ENCODE assay signal across 10 mouse cellular contexts in the genomic region with DNA sequence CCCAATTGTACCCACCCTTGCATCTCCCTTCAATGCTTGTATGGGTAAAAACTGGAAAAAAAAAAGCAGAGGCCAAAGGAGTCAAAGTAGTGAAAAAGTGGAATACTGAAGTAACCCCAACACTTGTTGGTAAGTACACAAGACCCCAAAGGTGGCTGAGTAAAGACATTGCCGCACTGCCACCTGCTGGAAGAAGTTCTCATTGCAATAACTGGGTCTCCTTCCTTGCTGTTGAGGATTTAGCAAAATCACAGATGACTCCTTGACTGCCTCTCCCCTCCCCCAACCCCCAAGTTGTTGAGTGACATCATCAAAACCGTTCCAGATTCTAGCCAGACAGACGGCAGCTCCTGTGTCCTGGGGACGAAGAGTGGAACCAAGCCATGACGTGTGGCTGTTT.
DNase-seq lines count a peak whose midpoint lies in the region; ATAC-seq lines count a peak whose summit lies in the region.
"Had no signal": no experiment of that assay in that cellular context is flagged by ENCODE, and none has a peak within 500 bp of the region (broad histone marks: within the 10 kb centered on the region; RNA-seq: fewer than 3 reads in every experiment).

No protein-coding gene starts in this region.

- H3K27ac ChIP-seq in heart, embryonic 12.5 days (ENCODE audit: poor library complexity, severe bottlenecking) = no peak overlapping the region
- H3K27ac ChIP-seq: limb, embryonic 15.5 days; stomach, embryonic 15.5 days had no signal

- no peaks in the 10 kb centered on the region for H3K36me3 ChIP-seq in heart, embryonic 12.5 days
- H3K36me3 ChIP-seq: limb, embryonic 15.5 days; stomach, embryonic 15.5 days had no signal

- H3K9me3 ChIP-seq in heart, embryonic 12.5 days (replicated peaks) = no peaks in the 10 kb centered on the region
- H3K9me3 ChIP-seq: limb, embryonic 15.5 days; stomach, embryonic 15.5 days had no signal

- H3K4me2 ChIP-seq in heart, embryonic 12.5 days = no peak overlapping the region
- H3K4me2 ChIP-seq: limb, embryonic 15.5 days; stomach, embryonic 15.5 days had no signal

- DNase-seq in heart, adult 18-20 months = peak; percentile 30 to 81
- DNase-seq in 416B (ENCODE audit: low read depth) = peak; percentile 53
- DNase-seq in R1 (ENCODE audit: low read depth, low spot score) = peak; percentile 65
- peak; percentile 71 to 79 for DNase-seq in cerebellum, postnatal 4 days (ENCODE audit: low spot score in 2 of 2)
- DNase-seq in layer of hippocampus, adult 11-12 months (ENCODE audit: low spot score) = peak; percentile 73
- DNase-seq in lung, postnatal 10 days = peak; percentile 66
- peak; percentile 87 for DNase-seq in testis, postnatal 10 days (ENCODE audit: low spot score)

- peaks cover 4% of the 10 kb centered on the region for H3K27me3 ChIP-seq in heart, embryonic 12.5 days (replicated peaks)
- H3K27me3 ChIP-seq: limb, embryonic 15.5 days; stomach, embryonic 15.5 days had no signal

- no peak overlapping the region for H3K4me3 ChIP-seq in heart, embryonic 12.5 days
- H3K4me3 ChIP-seq: limb, embryonic 15.5 days; stomach, embryonic 15.5 days had no signal

- 32% methylated on average over 5 of the region's 5 CpGs for WGBS in heart, embryonic 12.5 days

- H3K9ac ChIP-seq in heart, embryonic 12.5 days = no peak overlapping the region
- H3K9ac ChIP-seq: limb, embryonic 15.5 days; stomach, embryonic 15.5 days had no signal

- no peak for ATAC-seq in heart, embryonic 12.5 days (ENCODE audit: insufficient number of reproducible peaks, low FRiP score)

- 0 out of 2 replicates have a peak, but pooled peaks cover 8% of the 10 kb centered on the region for H3K4me1 ChIP-seq in heart, embryonic 12.5 days (replicated peaks)
- H3K4me1 ChIP-seq: limb, embryonic 15.5 days; stomach, embryonic 15.5 days had no signal
